Mouse (Mus musculus): Measurements from ENCODE around the gene Rtn4r.

GRCm38 (mm10) chr16:18132575-18132974, 5.1 kb downstream of the Rtn4r start:
- no peak for TF ChIP-seq CTCF (IDR thresholded peaks at IDR 0.05)
- no peak for TF ChIP-seq EP300 (IDR thresholded peaks at IDR 0.05)
